Mouse (Mus musculus): ENCODE measurements at regions not wholly inside any gene's neighbourhood (a gene's known extent, or its start where the extent isn't known, plus 50 kb on each side); places are given as distances from the start of the nearest gene placed in this dataset.
A peak's percentile ranks its signal among the peaks of the same experiment; 100 is the strongest.

DNA sequence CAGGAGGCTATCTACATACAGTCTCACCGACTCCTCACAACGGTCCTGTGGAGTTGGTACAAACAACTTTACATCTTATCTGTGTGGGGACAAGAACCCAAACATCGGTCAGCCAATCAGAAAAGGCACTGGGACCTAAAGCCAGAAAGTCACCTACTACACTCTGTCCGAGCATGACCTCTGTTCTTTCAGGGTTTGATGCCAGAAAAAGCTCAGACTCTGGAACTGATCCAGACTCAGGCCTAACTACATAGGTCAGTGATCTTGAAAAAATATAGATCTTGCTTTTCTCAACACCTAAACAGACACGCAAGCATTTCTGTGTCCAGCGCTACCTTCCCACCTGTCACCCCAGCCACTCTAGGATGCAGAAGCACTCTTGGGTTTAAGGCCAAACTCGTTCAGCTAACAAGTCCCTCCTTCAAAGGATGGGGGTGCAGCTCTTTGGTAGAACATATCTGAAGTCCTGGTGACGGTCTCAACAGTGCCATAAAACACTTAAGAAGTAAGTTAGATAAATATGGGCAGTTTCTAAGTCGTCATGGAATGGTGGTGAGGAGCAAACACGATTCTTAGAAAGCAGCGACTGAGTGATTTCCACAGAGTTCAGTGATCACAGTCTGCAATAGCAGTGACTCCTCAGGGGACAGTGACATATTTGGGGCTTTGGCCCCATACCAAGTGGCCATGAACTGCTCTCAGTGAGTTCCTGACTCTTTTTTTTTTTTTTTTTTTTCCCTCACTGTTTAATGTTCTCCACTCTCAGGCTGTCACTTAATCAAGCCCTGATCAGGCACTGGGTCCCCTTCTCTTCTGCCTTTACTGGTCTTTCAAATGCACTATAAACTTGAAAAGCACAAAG is 181.2 kb upstream of the Smim15 start:
- Histone ChIP-seq H3K4me3 (ENCODE audit: low read depth, low read length) (no peak overlapping the region), H3K4me1 (ENCODE audit: insufficient read depth, low read length) (peaks cover 5% of the 10 kb centered on the region; the same call in 1 of the 2 replicates), H3K27ac (ENCODE audit: low read depth, low read length) (no peak overlapping the region), H3K4me2 (ENCODE audit: low read depth, low read length, poor library complexity, severe bottlenecking) (no peak overlapping the region), H3K9me3 (ENCODE audit: low read length) (no peaks in the 10 kb centered on the region), H3K9ac (replicated peaks; ENCODE audit: low read length, poor library complexity, severe bottlenecking) (no peak overlapping the region), H3K36me3 (ENCODE audit: insufficient read depth, low read length) (no peaks in the 10 kb centered on the region), H3K27me3 (ENCODE audit: insufficient read depth, low read length) (no peaks in the 10 kb centered on the region)
- ATAC-seq (ENCODE audit: low FRiP score) (no peak), DNase-seq (ENCODE audit: low spot score) (no peak)
- WGBS, result 83% methylated on average over 11 of the region's 11 CpGs
- TF ChIP-seq CTCF (IDR thresholded peaks at IDR 0.05), result no peak

DNA sequence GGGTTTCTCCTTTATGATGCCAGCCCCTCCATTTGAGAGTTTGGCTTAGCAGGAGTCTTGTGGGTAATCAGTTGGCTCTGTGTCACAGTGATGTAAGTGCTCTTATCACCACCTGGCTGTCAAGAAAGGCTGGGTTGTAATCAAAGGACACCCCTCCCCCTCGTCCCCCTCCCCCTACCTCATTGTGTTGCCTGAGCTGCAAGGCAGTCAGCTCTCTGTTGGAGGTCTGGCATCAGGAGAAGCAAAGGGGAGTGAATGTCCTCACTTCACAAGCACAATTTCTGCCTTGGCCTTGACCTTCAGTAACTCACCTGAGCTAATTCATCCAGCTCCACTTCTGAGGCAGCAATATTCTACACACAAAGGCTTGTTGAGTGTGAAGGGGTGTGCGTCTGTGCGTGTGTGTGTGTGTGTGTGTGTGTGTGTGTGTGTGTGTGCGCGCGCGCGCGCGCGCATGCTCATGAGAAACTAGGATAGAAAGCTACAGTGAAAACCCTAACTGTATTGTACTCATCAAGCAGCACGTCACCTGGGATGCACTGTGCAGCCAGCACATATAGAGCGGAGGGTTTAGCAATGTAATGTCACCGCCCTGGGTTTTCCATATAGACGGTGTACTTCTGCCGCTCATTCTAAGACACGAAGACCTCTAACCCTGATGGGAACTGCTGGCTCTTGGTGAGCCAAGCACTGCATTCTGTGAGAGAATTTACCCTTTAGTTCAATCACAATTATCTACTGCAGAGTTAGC is 182.7 kb upstream of the Smim15 start:
- peaks cover 5% of the 10 kb centered on the region; the same call in 1 of the 2 replicates for H3K4me1 ChIP-seq (ENCODE audit: insufficient read depth, low read length)
- H3K4me2 ChIP-seq (ENCODE audit: low read depth, low read length, poor library complexity, severe bottlenecking), result no peak overlapping the region
- DNase-seq (ENCODE audit: low spot score) (no peak), ATAC-seq (ENCODE audit: low FRiP score) (peak; percentile 38)
- H3K9ac ChIP-seq (replicated peaks; ENCODE audit: low read length, poor library complexity, severe bottlenecking), result no peak overlapping the region
- 65% methylated on average over 17 of the region's 17 CpGs for WGBS
- no peaks in the 10 kb centered on the region for H3K36me3 ChIP-seq (ENCODE audit: insufficient read depth, low read length)
- no peak for TF ChIP-seq CTCF (IDR thresholded peaks at IDR 0.05)
- no peak overlapping the region for H3K27ac ChIP-seq (ENCODE audit: low read depth, low read length)
- H3K4me3 ChIP-seq (ENCODE audit: low read depth, low read length), result no peak overlapping the region
- no peaks in the 10 kb centered on the region for H3K27me3 ChIP-seq (ENCODE audit: insufficient read depth, low read length)
- no peaks in the 10 kb centered on the region for H3K9me3 ChIP-seq (ENCODE audit: low read length)

DNA sequence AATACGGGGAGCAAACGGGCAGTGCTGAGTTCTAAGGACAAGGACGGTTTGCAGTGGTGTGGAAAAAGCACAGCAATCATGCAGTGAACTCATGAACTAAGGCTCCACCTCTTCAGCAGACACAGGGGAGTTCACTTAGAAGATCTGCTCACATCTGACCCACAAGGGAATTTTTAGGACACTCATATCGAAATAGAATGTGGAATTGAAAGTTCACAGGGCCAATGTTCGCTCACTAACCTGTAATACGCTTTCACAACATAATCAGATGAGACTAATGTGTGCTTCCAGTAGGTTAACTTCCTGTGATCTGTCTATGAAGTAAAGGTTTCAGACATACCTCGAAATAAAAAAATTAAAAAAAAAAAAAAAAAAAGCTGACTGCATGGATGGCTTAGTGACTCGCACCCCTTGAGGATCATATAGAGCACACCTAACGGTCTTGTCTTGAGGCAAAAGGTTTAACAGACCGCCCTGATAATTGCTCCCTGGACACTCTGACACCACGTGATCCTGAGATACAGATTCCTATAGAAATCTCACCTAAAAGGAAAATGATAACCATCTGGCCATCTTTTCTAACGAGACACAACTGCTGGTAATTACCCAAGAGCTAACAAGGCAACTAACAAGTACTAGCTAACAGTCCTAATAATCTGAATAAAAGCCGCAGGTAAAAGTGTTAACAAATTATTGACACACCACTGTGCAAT is 187.0 kb upstream of the Smim15 start:
- 72% methylated on average over 13 of the region's 13 CpGs for WGBS

DNA sequence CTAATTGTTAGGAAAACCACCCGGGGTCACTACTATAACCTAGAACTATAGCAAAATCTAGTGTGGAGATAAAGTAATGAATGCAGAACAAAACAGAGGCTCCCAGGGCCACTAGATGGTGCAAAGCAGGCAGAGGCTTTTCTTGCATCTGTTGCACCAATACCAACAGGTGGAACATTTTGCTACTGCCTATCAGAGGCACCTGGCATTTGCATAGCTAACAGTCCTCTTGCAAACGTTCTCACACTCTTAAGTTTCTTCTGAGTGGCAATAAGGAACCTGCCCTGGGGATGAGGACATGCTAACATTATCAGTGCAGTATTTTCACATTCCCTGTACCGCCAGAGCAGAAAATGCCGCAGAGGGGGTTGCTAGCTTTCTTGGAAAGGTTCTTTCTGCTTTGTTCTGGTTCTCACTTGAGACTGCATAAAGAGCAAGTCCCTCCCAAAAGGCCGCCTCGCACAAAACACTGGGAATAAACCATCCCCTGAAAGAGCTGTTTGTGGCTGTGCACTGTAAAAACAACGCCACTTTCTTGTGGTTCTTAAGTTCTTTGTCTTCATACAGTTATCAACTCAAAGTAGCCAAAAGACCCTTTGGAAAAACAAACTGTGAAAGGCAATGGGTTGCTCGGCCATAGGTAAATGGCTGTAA is 193.2 kb upstream of the Smim15 start:
- no peak overlapping the region for H3K9ac ChIP-seq (replicated peaks; ENCODE audit: low read length, poor library complexity, severe bottlenecking)
- H3K27ac ChIP-seq (ENCODE audit: low read depth, low read length), result no peak overlapping the region
- ATAC-seq (ENCODE audit: low FRiP score) (no peak), DNase-seq (ENCODE audit: low spot score) (no peak)
- 60% methylated on average over 8 of the region's 8 CpGs for WGBS
- no peaks in the 10 kb centered on the region for H3K36me3 ChIP-seq (ENCODE audit: insufficient read depth, low read length)
- H3K27me3 ChIP-seq (ENCODE audit: insufficient read depth, low read length), result no peaks in the 10 kb centered on the region
- no peak overlapping the region for H3K4me3 ChIP-seq (ENCODE audit: low read depth, low read length)
- TF ChIP-seq CTCF (IDR thresholded peaks at IDR 0.05), result no peak
- peaks cover 12% of the 10 kb centered on the region; the same call in 1 of the 2 replicates for H3K4me1 ChIP-seq (ENCODE audit: insufficient read depth, low read length)
- H3K9me3 ChIP-seq (ENCODE audit: low read length), result no peaks in the 10 kb centered on the region
- no peak overlapping the region for H3K4me2 ChIP-seq (ENCODE audit: low read depth, low read length, poor library complexity, severe bottlenecking)

More for the DNA sequence above, 187.0 kb upstream of the Smim15 start:
- Histone ChIP-seq H3K4me3 (ENCODE audit: low read depth, low read length) (no peak overlapping the region), H3K4me1 (ENCODE audit: insufficient read depth, low read length) (peaks cover 5% of the 10 kb centered on the region; the same call in 1 of the 2 replicates), H3K9ac (replicated peaks; ENCODE audit: low read length, poor library complexity, severe bottlenecking) (no peak overlapping the region), H3K36me3 (ENCODE audit: insufficient read depth, low read length) (no peaks in the 10 kb centered on the region), H3K4me2 (ENCODE audit: low read depth, low read length, poor library complexity, severe bottlenecking) (no peak overlapping the region), H3K9me3 (ENCODE audit: low read length) (no peaks in the 10 kb centered on the region), H3K27me3 (ENCODE audit: insufficient read depth, low read length) (no peaks in the 10 kb centered on the region), H3K27ac (ENCODE audit: low read depth, low read length) (no peak overlapping the region)
- TF ChIP-seq CTCF (IDR thresholded peaks at IDR 0.05), result no peak
- ATAC-seq (ENCODE audit: low FRiP score) (no peak), DNase-seq (ENCODE audit: low spot score) (no peak)

DNA sequence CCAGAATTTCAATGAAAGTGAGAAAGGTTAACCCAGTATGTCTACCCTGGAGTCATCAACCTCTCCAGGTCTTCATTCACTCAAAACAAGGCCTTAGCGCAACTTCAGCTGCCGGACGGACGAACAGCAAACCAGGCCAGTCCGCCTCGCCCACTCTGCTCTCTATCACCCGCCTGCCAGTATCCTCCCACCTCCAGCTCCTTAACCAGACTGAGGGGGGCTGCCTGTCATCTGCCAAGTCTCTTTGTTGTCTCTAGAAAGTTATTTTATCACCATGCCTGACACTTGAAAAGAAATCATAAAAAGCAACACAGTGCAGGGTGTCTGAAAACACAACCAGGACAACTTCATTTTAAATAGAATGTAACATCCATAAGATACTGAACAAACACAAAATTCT is 195.4 kb upstream of the Smim15 start:
- ATAC-seq (ENCODE audit: low FRiP score), result no peak
- H3K4me3 ChIP-seq (ENCODE audit: low read depth, low read length), result no peak overlapping the region
- H3K27me3 ChIP-seq (ENCODE audit: insufficient read depth, low read length), result no peaks in the 10 kb centered on the region
- no peak for DNase-seq (ENCODE audit: low spot score)
- H3K4me2 ChIP-seq (ENCODE audit: low read depth, low read length, poor library complexity, severe bottlenecking), result no peak overlapping the region
- no peaks in the 10 kb centered on the region for H3K36me3 ChIP-seq (ENCODE audit: insufficient read depth, low read length)
- no peak overlapping the region for H3K27ac ChIP-seq (ENCODE audit: low read depth, low read length)
- TF ChIP-seq CTCF (IDR thresholded peaks at IDR 0.05), result no peak
- H3K9me3 ChIP-seq (ENCODE audit: low read length), result no peaks in the 10 kb centered on the region
- WGBS, result 79% methylated on average over 7 of the region's 7 CpGs
- H3K9ac ChIP-seq (replicated peaks; ENCODE audit: low read length, poor library complexity, severe bottlenecking), result no peak overlapping the region
- H3K4me1 ChIP-seq (ENCODE audit: insufficient read depth, low read length), result peaks cover 12% of the 10 kb centered on the region; the same call in 1 of the 2 replicates

Measured in midbrain, postnatal 0 days (tissue).